Mouse (Mus musculus): ENCODE results near the gene Strip1. TPM values are rescaled to one million over a fixed set of nuclear protein-coding genes. Genes with fewer than 3 reads are reported as not detected.

The Strip1 gene
- polyA plus RNA-seq, 1 experiment from 2014 or later, result 29.3 TPM

GRCm38 (mm10) chr3:107579466-107579865 lies 52.0 kb downstream of the Strip1 start:
- H3K4me2 ChIP-seq, result no peak overlapping the region
- 2% methylated on average over 4 of the region's 4 CpGs for WGBS
- peaks cover 59% of the 10 kb centered on the region for H3K27me3 ChIP-seq (replicated peaks; ENCODE audit: control insufficient read depth, insufficient read depth, low read length)
- ATAC-seq (replicated peaks; ENCODE audit: low FRiP score), result no peak
- H3K9me3 ChIP-seq (ENCODE audit: control insufficient read depth, low read length), result no peaks in the 10 kb centered on the region
- H3K4me1 ChIP-seq (replicated peaks; ENCODE audit: control insufficient read depth, insufficient read depth, low read length), result peaks cover 18% of the 10 kb centered on the region
- DNase-seq (ENCODE audit: low spot score), result no peak
- H3K4me3 ChIP-seq (ENCODE audit: low read depth, low read length), result no peak overlapping the region
- H3K36me3 ChIP-seq (ENCODE audit: control insufficient read depth, insufficient read depth, low read length), result no peaks in the 10 kb centered on the region
- no peak overlapping the region for H3K9ac ChIP-seq (ENCODE audit: low read depth, low read length)
- H3K27ac ChIP-seq (ENCODE audit: low read depth, low read length), result no peak overlapping the region

GRCm38 (mm10) chr3:107577810-107578390 lies 53.6 kb downstream of the Strip1 start:
- Histone ChIP-seq H3K27ac (ENCODE audit: low read depth, low read length) (no peak overlapping the region), H3K9ac (ENCODE audit: low read depth, low read length) (no peak overlapping the region), H3K4me1 (replicated peaks; ENCODE audit: control insufficient read depth, insufficient read depth, low read length) (peaks cover 15% of the 10 kb centered on the region), H3K36me3 (ENCODE audit: control insufficient read depth, insufficient read depth, low read length) (no peaks in the 10 kb centered on the region), H3K4me3 (ENCODE audit: low read depth, low read length) (no peak overlapping the region), H3K27me3 (replicated peaks; ENCODE audit: control insufficient read depth, insufficient read depth, low read length) (peaks cover 43% of the 10 kb centered on the region), H3K9me3 (ENCODE audit: control insufficient read depth, low read length) (no peaks in the 10 kb centered on the region), H3K4me2 (no peak overlapping the region)
- no peak for DNase-seq (ENCODE audit: low spot score)
- 8% methylated on average over 3 of the region's 3 CpGs for WGBS
- ATAC-seq (replicated peaks; ENCODE audit: low FRiP score), result peak; percentile 91

GRCm38 (mm10) chr3:107576807-107577206 lies 54.7 kb downstream of the Strip1 start:
- Histone ChIP-seq H3K9ac (ENCODE audit: low read depth, low read length) (no peak overlapping the region), H3K36me3 (ENCODE audit: control insufficient read depth, insufficient read depth, low read length) (no peaks in the 10 kb centered on the region), H3K27me3 (replicated peaks; ENCODE audit: control insufficient read depth, insufficient read depth, low read length) (peaks cover 35% of the 10 kb centered on the region), H3K4me3 (ENCODE audit: low read depth, low read length) (no peak overlapping the region), H3K27ac (ENCODE audit: low read depth, low read length) (no peak overlapping the region), H3K9me3 (ENCODE audit: control insufficient read depth, low read length) (no peaks in the 10 kb centered on the region), H3K4me1 (replicated peaks; ENCODE audit: control insufficient read depth, insufficient read depth, low read length) (peaks cover 13% of the 10 kb centered on the region), H3K4me2 (no peak overlapping the region)
- DNase-seq (ENCODE audit: low spot score), result no peak
- 70% methylated on average over 3 of the region's 3 CpGs for WGBS
- ATAC-seq (replicated peaks; ENCODE audit: low FRiP score), result no peak

DNA sequence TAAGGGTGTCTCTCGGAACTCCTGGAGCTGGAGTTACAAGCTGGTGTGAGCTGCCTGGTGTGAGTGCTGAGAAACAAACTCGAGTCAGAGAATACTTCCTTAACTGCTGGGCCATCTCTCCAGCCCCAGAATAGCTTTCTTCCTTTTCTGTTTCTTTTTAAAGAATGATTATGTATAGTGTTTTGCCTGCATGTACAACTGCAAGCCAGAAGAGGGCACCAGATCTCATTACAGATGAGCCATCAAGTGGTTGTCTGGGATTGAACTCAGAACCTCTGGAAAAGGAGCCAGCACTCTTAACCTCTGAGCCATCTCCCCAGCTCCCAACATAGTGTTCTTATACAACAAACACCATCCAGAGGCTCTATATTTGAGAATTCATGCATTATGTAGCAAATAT lies 60.3 kb downstream of the Strip1 start:
- H3K4me2 ChIP-seq, result no peak overlapping the region
- H3K4me3 ChIP-seq (ENCODE audit: low read depth, low read length), result no peak overlapping the region
- H3K4me1 ChIP-seq (replicated peaks; ENCODE audit: control insufficient read depth, insufficient read depth, low read length), result no peaks in the 10 kb centered on the region
- WGBS, result 45% methylated on average over 2 of the region's 2 CpGs
- H3K36me3 ChIP-seq (ENCODE audit: control insufficient read depth, insufficient read depth, low read length), result no peaks in the 10 kb centered on the region
- no peak for ATAC-seq (replicated peaks; ENCODE audit: low FRiP score)
- no peaks in the 10 kb centered on the region for H3K9me3 ChIP-seq (ENCODE audit: control insufficient read depth, low read length)
- DNase-seq (ENCODE audit: low spot score), result no peak
- H3K9ac ChIP-seq (ENCODE audit: low read depth, low read length), result no peak overlapping the region
- H3K27ac ChIP-seq (ENCODE audit: low read depth, low read length), result no peak overlapping the region
- H3K27me3 ChIP-seq (replicated peaks; ENCODE audit: control insufficient read depth, insufficient read depth, low read length), result peaks cover 10% of the 10 kb centered on the region

GRCm38 (mm10) chr3:107568721-107569120 lies 62.8 kb downstream of the Strip1 start:
- Histone ChIP-seq H3K27ac (ENCODE audit: low read depth, low read length) (no peak overlapping the region), H3K4me1 (replicated peaks; ENCODE audit: control insufficient read depth, insufficient read depth, low read length) (no peaks in the 10 kb centered on the region), H3K27me3 (replicated peaks; ENCODE audit: control insufficient read depth, insufficient read depth, low read length) (peaks cover 10% of the 10 kb centered on the region), H3K9ac (ENCODE audit: low read depth, low read length) (no peak overlapping the region), H3K4me3 (ENCODE audit: low read depth, low read length) (no peak overlapping the region), H3K4me2 (no peak overlapping the region), H3K36me3 (ENCODE audit: control insufficient read depth, insufficient read depth, low read length) (no peaks in the 10 kb centered on the region), H3K9me3 (ENCODE audit: control insufficient read depth, low read length) (no peaks in the 10 kb centered on the region)
- ATAC-seq (replicated peaks; ENCODE audit: low FRiP score), result no peak
- 47% methylated on average over 4 of the region's 4 CpGs for WGBS
- DNase-seq (ENCODE audit: low spot score), result no peak

GRCm38 (mm10) chr3:107567766-107568165 lies 63.7 kb downstream of the Strip1 start:
- H3K9ac ChIP-seq (ENCODE audit: low read depth, low read length), result no peak overlapping the region
- no peak overlapping the region for H3K4me3 ChIP-seq (ENCODE audit: low read depth, low read length)
- peaks cover 10% of the 10 kb centered on the region for H3K27me3 ChIP-seq (replicated peaks; ENCODE audit: control insufficient read depth, insufficient read depth, low read length)
- H3K4me1 ChIP-seq (replicated peaks; ENCODE audit: control insufficient read depth, insufficient read depth, low read length), result no peaks in the 10 kb centered on the region
- no peaks in the 10 kb centered on the region for H3K36me3 ChIP-seq (ENCODE audit: control insufficient read depth, insufficient read depth, low read length)
- DNase-seq (ENCODE audit: low spot score) (no peak), ATAC-seq (replicated peaks; ENCODE audit: low FRiP score) (no peak)
- no peak overlapping the region for H3K27ac ChIP-seq (ENCODE audit: low read depth, low read length)
- H3K4me2 ChIP-seq, result no peak overlapping the region
- 68% methylated on average over 7 of the region's 7 CpGs for WGBS
- no peaks in the 10 kb centered on the region for H3K9me3 ChIP-seq (ENCODE audit: control insufficient read depth, low read length)

DNA sequence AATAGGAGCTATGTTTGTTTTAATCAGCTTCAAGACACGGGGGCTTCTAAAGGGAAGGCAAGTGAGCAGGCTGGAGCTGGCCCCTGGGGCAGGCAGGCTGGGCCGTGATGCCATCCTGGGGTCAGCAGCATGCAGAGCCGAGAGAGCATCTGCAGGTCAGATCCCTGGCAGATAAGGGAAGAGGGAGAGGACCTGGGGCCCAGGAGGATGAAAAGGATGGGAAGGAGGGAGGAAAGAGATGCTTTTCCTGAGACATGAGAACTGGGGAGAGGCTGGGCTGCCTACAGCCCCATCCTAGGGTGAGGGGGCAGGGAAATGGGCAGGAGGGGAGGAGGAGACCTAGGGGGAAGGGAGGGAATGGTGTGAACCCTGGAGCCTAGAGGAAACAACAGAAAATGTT lies 66.2 kb downstream of the Strip1 start:
- Histone ChIP-seq H3K27me3 (replicated peaks; ENCODE audit: control insufficient read depth, insufficient read depth, low read length) (peaks cover 7% of the 10 kb centered on the region), H3K9me3 (ENCODE audit: control insufficient read depth, low read length) (no peaks in the 10 kb centered on the region), H3K4me3 (ENCODE audit: low read depth, low read length) (no peak overlapping the region), H3K4me2 (no peak overlapping the region), H3K27ac (ENCODE audit: low read depth, low read length) (no peak overlapping the region), H3K36me3 (ENCODE audit: control insufficient read depth, insufficient read depth, low read length) (no peaks in the 10 kb centered on the region), H3K9ac (ENCODE audit: low read depth, low read length) (no peak overlapping the region), H3K4me1 (replicated peaks; ENCODE audit: control insufficient read depth, insufficient read depth, low read length) (no peaks in the 10 kb centered on the region)
- 27% methylated on average over 3 of the region's 3 CpGs for WGBS
- DNase-seq (ENCODE audit: low spot score), result no peak
- no peak for ATAC-seq (replicated peaks; ENCODE audit: low FRiP score)

- ATAC-seq (replicated peaks; ENCODE audit: low FRiP score), result no peak
- DNase-seq (ENCODE audit: low spot score), result no peak
- H3K27ac ChIP-seq (ENCODE audit: low read depth, low read length), result no peak overlapping the region
- no peak overlapping the region for H3K9ac ChIP-seq (ENCODE audit: low read depth, low read length)
- H3K4me2 ChIP-seq, result no peak overlapping the region
- H3K27me3 ChIP-seq (replicated peaks; ENCODE audit: control insufficient read depth, insufficient read depth, low read length), result peaks cover 3% of the 10 kb centered on the region
- H3K4me3 ChIP-seq (ENCODE audit: low read depth, low read length), result no peak overlapping the region
- H3K9me3 ChIP-seq (ENCODE audit: control insufficient read depth, low read length), result no peaks in the 10 kb centered on the region
- 37% methylated on average over 4 of the region's 4 CpGs for WGBS
- H3K36me3 ChIP-seq (ENCODE audit: control insufficient read depth, insufficient read depth, low read length), result no peaks in the 10 kb centered on the region
- H3K4me1 ChIP-seq (replicated peaks; ENCODE audit: control insufficient read depth, insufficient read depth, low read length), result no peaks in the 10 kb centered on the region
Observed at GRCm38 (mm10) chr3:107563880-107564279, 67.6 kb downstream of the Strip1 start.

GRCm38 (mm10) chr3:107562591-107562990 lies 68.9 kb downstream of the Strip1 start:
- WGBS, result 74% methylated on average over 4 of the region's 4 CpGs
- ATAC-seq (replicated peaks; ENCODE audit: low FRiP score), result no peak

More at GRCm38 (mm10) chr3:107562591-107562990, 68.9 kb downstream of the Strip1 start:
- DNase-seq (ENCODE audit: low spot score), result no peak
- no peak overlapping the region for H3K4me2 ChIP-seq
- no peak overlapping the region for H3K9ac ChIP-seq (ENCODE audit: low read depth, low read length)
- H3K27me3 ChIP-seq (replicated peaks; ENCODE audit: control insufficient read depth, insufficient read depth, low read length), result peaks cover 3% of the 10 kb centered on the region
- no peaks in the 10 kb centered on the region for H3K4me1 ChIP-seq (replicated peaks; ENCODE audit: control insufficient read depth, insufficient read depth, low read length)
- no peaks in the 10 kb centered on the region for H3K36me3 ChIP-seq (ENCODE audit: control insufficient read depth, insufficient read depth, low read length)
- H3K9me3 ChIP-seq (ENCODE audit: control insufficient read depth, low read length), result no peaks in the 10 kb centered on the region
- no peak overlapping the region for H3K27ac ChIP-seq (ENCODE audit: low read depth, low read length)
- no peak overlapping the region for H3K4me3 ChIP-seq (ENCODE audit: low read depth, low read length)
